Mouse (Mus musculus) forebrain, embryonic 11.5 days (tissue): ENCODE results near the gene Cdk5. TPM values are rescaled to one million over a fixed set of nuclear protein-coding genes. Genes with fewer than 3 reads are reported as not detected.
"Not testable (repeated sequence)": the region's sequence is repeated elsewhere in the genome, so short reads cannot be mapped to it uniquely, and the experiment has no call there.

Experiments used
- ATAC-seq: fragments of 200-750 bp; cut with Nextera tagmentation; replicated peaks from 2 replicates; pipeline ENCODE4 v1.8.0; 2017; ENCODE audit warnings: moderate TSS enrichment; ENCODE audit not compliant: low FRiP score
- DNase-seq: peaks from one replicate; pipeline ENCODE4 v3.0.0-alpha.2; 2017; ENCODE audit warnings: low spot score
- H3K27ac ChIP-seq: fragments of 300-500 bp; sonication (generic); 2 replicates; pipeline ENCODE4 v1.5.1; 2014; ENCODE audit warnings: low read depth, low read length
- H3K27me3 ChIP-seq: fragments of 300-500 bp; sonication (generic); 2 replicates; pipeline ENCODE4 v1.6.1; 2014; ENCODE audit warnings: mild to moderate bottlenecking, low read length, mixed read lengths; ENCODE audit not compliant: control insufficient read depth, insufficient read depth
- H3K36me3 ChIP-seq: fragments of 300-500 bp; sonication (generic); 2 replicates; pipeline ENCODE4 v1.6.1; 2014; ENCODE audit warnings: mild to moderate bottlenecking, low read length, moderate library complexity, mixed read lengths; ENCODE audit not compliant: control insufficient read depth, insufficient read depth
- H3K4me1 ChIP-seq: fragments of 300-500 bp; sonication (generic); replicated peaks from 2 replicates; pipeline ENCODE4 v1.6.1; 2014; ENCODE audit warnings: low read length, mixed read lengths; ENCODE audit not compliant: control insufficient read depth, insufficient read depth
- H3K4me2 ChIP-seq: fragments of 300-500 bp; sonication (generic); 2 replicates; pipeline ENCODE4 v1.6.1; 2014; ENCODE audit warnings: low read depth, mild to moderate bottlenecking, low read length, moderate library complexity, mixed read lengths; ENCODE audit not compliant: severe bottlenecking
- H3K4me3 ChIP-seq: fragments of 300-500 bp; sonication (generic); 2 replicates; pipeline ENCODE4 v1.5.1; 2014; ENCODE audit warnings: low read depth, low read length
- H3K9ac ChIP-seq: fragments of 300-500 bp; sonication (generic); 2 replicates; pipeline ENCODE4 v1.6.1; 2014; ENCODE audit warnings: low read length
- H3K9me3 ChIP-seq: fragments of 300-500 bp; sonication (generic); 2 replicates; pipeline ENCODE4 v1.6.1; 2016; ENCODE audit warnings: low read length, mixed read lengths; ENCODE audit not compliant: control insufficient read depth
- WGBS: fragments of 180-500 bp; shearing (Covaris S2); extraction: QIAGEN DNeasy Blood & Tissue Kit; methylation state at CpG from one replicate; pipeline ENCODE4 v1.1.7; 2014; 5-methylcytosine and 5-hydroxymethylcytosine counted together
- polyA plus RNA-seq: library from polyadenylated mRNA; unstranded; fragments of >200 nt; fragmentation: Nextera tagmentation; extraction: Ambion mirVana; gene quantifications from 2 replicates; pipeline ENCODE4 v1.2.1, GENCODE M21; 2014

The Cdk5 gene
- polyA plus RNA-seq, 1 experiment from 2014 or later: 47.5 TPM

DNA sequence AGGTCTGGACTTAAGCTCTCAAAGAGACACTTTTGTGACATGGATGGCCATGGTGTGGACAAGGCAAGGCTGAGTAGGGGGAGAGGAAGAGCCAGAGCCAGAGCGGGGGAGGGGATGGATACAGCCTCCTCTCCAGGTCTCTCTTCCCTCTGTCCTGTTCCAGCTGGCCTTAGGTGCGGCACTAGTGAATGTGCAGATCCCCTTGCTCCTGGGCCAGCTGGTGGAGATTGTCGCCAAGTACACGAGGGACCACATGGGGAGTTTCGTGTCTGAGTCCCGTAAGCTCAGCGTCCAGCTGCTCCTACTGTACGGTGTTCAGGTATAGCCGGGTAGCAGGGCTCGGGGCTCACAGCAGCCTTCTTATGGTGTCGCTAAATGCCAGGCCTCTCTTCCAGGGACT, 23.0 kb downstream of the Cdk5 start:
- no peak for ATAC-seq
- Histone ChIP-seq H3K9me3 (no peaks in the 10 kb centered on the region), H3K4me2 (no peak overlapping the region), H3K9ac (no peak overlapping the region), H3K36me3 (no peaks in the 10 kb centered on the region; the same call in 1 of the 2 replicates), H3K27ac (no peak overlapping the region), H3K27me3 (no peaks in the 10 kb centered on the region), H3K4me3 (no peak overlapping the region), H3K4me1 (no peaks in the 10 kb centered on the region)
- 85% methylated on average over 11 of the region's 11 CpGs for whole genome bisulfite sequencing
- DNase-seq: no peak

DNA sequence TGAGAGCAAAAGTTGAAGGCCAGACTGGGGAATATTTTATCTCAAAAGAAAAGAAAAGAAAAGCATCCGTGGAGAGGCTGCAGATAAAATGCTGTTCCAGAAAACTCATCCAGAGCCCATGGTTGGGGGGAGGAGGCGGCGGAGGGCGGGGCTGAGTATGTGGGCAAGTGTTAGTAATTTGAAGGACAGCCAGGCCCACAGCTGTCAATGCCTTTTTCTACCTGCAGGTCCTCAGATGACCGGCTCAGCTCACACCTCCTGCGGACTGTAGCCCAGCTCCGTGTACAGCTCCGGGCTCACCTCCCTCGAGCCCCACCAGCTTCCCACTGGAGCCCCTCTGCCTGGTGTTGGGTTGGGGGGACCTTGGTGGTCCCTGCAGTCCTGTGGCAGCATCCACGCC, 23.6 kb downstream of the Cdk5 start:
- ATAC-seq (no peak), DNase-seq (no peak)
- Histone ChIP-seq H3K9me3 (no peaks in the 10 kb centered on the region), H3K4me3 (no peak overlapping the region), H3K4me1 (no peaks in the 10 kb centered on the region), H3K4me2 (no peak overlapping the region), H3K27ac (no peak overlapping the region), H3K9ac (no peak overlapping the region), H3K36me3 (no peaks in the 10 kb centered on the region; the same call in 1 of the 2 replicates), H3K27me3 (no peaks in the 10 kb centered on the region)
- WGBS: 91% methylated on average over 10 of the region's 10 CpGs

DNA sequence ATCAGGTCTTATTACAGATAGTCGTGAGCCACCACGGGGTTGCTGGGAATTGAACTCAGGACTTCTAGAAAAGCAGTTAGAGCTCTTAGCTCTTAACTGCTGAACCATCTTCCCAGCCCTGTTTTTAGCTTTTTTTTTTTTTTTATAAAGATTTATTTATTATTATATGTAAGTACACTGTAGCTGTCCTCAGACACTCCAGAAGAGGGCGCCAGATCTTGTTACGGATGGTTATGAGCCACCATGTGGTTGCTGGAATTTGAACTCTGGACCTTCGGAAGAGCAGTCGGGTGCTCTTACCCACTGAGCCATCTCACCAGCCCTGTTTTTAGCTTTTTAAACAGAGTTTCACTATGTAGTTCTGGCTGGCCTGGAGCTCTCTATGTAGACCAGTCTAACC, 27.1 kb downstream of the Cdk5 start:
- not testable (repeated sequence) for ATAC-seq, H3K4me2 ChIP-seq, H3K27ac ChIP-seq, H3K9ac ChIP-seq, H3K36me3 ChIP-seq, H3K4me1 ChIP-seq, H3K27me3 ChIP-seq, DNase-seq, H3K9me3 ChIP-seq, H3K4me3 ChIP-seq
- WGBS: 90% methylated on average over 6 of the region's 6 CpGs

DNA sequence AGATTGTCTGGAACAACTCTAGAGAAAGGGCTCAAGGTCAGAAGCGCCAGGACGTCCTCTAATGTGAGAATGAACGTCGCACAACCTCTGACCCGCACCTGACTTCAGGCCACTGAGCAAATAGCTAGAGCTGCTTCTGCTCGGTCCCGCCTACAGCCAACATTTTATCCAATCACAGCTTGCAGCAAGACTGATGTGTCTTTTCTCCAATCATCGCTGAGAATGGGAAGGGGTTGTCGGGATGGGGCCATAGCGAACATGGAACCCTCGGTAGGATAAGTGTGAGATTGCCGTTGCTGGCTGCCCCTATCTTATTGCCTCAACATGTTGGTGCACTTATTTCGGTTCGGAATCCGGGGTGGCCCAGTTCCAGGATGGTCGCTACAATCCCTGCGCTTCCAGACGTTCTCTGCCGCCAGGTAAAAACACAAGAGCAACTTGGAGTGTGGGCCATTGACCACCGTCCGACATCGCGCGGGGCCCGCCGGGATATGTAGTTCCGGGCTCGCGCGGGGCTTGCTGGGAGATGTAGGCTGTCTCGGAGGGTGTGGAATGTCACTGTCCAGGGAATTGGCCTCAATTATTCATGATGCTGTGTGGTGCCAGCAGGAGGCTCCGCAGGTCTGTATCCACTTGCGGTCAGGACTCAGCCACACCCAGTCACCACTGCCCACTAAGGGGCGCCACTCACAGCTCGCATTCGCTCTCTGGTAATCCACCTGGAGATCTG, 29.0 kb downstream of the Cdk5 start:
- peak; percentile 93 for DNase-seq
- H3K27me3 ChIP-seq: no peaks in the 10 kb centered on the region; the same call in 1 of the 2 replicates
- no peaks in the 10 kb centered on the region for H3K36me3 ChIP-seq
- no peak overlapping the region; the same call in 1 of the 2 replicates for H3K27ac ChIP-seq
- WGBS: 2% methylated on average over 36 of the region's 36 CpGs
- peak; percentile 97 for ATAC-seq
- H3K9ac ChIP-seq: peak overlapping the region; percentile 47
- H3K4me3 ChIP-seq: peak overlapping the region; percentile 41
- no peaks in the 10 kb centered on the region for H3K9me3 ChIP-seq
- no peaks in the 10 kb centered on the region for H3K4me1 ChIP-seq
- H3K4me2 ChIP-seq: peak overlapping the region; percentile 52

DNA sequence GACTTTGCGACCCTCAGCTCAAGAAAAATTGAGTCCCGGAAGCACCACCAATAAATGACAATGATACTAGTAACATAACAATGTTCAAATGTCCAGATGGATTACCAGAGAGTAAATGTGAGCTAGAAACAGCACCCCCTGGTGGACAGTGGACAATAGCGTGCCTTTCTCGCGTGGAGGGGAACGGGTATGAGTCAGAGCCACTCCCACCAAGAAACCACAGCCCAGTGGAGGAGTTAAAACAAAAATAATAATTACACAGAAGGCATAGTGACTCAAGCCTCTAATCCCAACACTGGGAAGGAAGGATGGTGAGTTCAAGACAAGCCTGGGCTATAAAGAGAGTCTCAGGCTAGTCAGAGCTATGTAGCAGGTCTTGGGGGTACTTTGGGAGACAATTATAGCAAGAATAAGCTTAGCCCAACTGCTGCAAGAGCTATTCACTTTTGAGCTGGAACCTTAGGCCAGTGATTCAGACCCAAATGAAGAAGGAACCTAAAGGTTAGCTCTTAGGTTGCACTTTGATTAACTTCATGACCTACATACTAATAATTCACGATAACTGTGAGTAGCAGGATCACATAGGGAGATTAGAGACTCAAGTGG, 29.8 kb downstream of the Cdk5 start, which contains the start of gene Abcb8:
TSS of gene Abcb8 (plus strand) at position 272 of the 606 bp plus-strand sequence.
- peak within 1 kb of the TSS; percentile 47 for H3K9ac ChIP-seq
- 23% methylated on average over 7 of the region's 7 CpGs for WGBS
- 0 out of 2 replicates have a peak, but pooled peaks cover under 1% of the 10 kb centered on the region for H3K4me1 ChIP-seq
- peaks cover 5% of the 10 kb centered on the region; the same call in 1 of the 2 replicates for H3K27me3 ChIP-seq
- peak; percentile 86 for DNase-seq
- no peak within 1 kb of the TSS; the same call in 1 of the 2 replicates for H3K27ac ChIP-seq
- H3K36me3 ChIP-seq: no peaks in the 10 kb centered on the region
- ATAC-seq: no peak
- H3K4me2 ChIP-seq: peak within 1 kb of the TSS; percentile 52
- no peaks in the 10 kb centered on the region for H3K9me3 ChIP-seq
- H3K4me3 ChIP-seq: peak within 1 kb of the TSS; percentile 41

DNA sequence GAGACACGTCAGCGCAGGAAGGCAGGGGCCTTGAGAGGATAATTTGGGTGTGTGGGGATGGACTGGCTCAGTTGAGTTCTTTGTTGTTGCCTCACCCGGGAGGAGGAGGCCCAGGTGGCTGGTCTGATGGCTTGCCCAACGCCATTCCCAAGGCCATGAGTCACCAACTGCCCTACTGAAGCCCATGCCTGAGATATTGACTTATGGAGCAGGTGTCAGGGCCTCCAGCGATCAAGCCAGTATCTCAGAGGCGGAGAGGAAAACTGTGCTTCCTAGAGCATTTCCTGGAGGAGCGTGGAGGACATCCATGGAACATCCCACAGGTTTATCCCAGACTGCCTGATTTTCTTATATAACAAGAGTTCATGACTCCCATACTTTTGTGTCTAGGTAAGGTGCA, 30.6 kb downstream of the Cdk5 start:
- DNase-seq: no peak
- no peak for ATAC-seq
- WGBS: 80% methylated on average over 7 of the region's 7 CpGs
- H3K27ac ChIP-seq: no peak overlapping the region
- no peak overlapping the region for H3K4me3 ChIP-seq
- H3K4me2 ChIP-seq: no peak overlapping the region
- H3K4me1 ChIP-seq: peaks cover 8% of the 10 kb centered on the region; the same call in 1 of the 2 replicates
- H3K36me3 ChIP-seq: no peaks in the 10 kb centered on the region
- H3K27me3 ChIP-seq: peaks cover 13% of the 10 kb centered on the region
- no peaks in the 10 kb centered on the region for H3K9me3 ChIP-seq
- H3K9ac ChIP-seq: no peak overlapping the region

DNA sequence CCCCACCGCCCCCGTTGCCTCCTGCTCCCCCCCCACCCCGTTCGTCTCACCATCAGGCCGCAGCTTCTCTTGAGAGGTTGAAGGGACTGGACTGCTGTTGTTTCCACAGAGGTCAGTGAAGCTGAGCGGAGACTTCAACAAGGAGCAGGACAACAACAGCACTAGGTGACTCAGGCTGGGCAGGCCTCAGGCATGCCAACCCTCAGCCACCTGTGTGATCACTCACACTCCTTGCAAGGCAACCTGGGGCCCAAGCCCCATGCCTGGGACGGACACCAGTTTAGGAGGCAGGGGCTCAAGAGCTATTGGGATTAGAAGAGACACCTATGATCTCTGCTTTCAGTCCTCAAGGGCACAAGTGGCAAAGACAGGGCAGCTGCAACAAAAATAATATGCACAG, 31.5 kb downstream of the Cdk5 start, which contains the start of gene Atg9b:
TSS of gene Atg9b (minus strand) at position 280 of the 400 bp plus-strand sequence.
- H3K4me2 ChIP-seq: no peak within 1 kb of the TSS
- WGBS: 87% methylated on average over 7 of the region's 7 CpGs
- H3K27ac ChIP-seq: no peak within 1 kb of the TSS
- ATAC-seq (no peak), DNase-seq (no peak)
- no peaks in the 10 kb centered on the region for H3K9me3 ChIP-seq
- no peaks in the 10 kb centered on the region for H3K36me3 ChIP-seq
- peaks cover 10% of the 10 kb centered on the region; the same call in 1 of the 2 replicates for H3K4me1 ChIP-seq
- no peak within 1 kb of the TSS for H3K4me3 ChIP-seq
- peaks cover 21% of the 10 kb centered on the region for H3K27me3 ChIP-seq
- H3K9ac ChIP-seq: no peak within 1 kb of the TSS

DNA sequence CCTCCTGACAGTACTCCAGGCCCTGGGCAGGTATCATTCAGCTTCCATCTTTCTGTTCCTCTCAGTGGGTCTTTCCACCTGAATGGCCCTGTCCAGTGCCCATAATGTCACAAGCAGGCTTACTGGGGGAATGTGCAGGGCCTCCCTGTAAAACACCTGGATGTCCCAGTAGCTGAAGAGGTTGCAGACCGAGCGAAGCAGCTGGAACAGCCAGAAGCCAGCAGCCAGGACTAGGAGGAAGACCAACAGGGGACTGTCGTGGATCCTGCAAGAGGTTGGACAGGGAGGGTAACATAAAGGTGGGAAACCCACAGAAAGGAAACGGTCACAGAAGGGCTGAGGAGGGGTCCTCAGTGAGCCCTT, 33.7 kb downstream of the Cdk5 start:
- WGBS: 83% methylated on average over 4 of the region's 4 CpGs
- no peak overlapping the region for H3K9ac ChIP-seq
- DNase-seq: no peak
- H3K9me3 ChIP-seq: no peaks in the 10 kb centered on the region
- H3K4me2 ChIP-seq: no peak overlapping the region
- no peak overlapping the region for H3K4me3 ChIP-seq
- no peak overlapping the region for H3K27ac ChIP-seq
- no peak for ATAC-seq
- H3K36me3 ChIP-seq: no peaks in the 10 kb centered on the region
- peaks cover 10% of the 10 kb centered on the region; the same call in 1 of the 2 replicates for H3K4me1 ChIP-seq
- H3K27me3 ChIP-seq: peaks cover 33% of the 10 kb centered on the region
